Mouse (Mus musculus) cortical plate, adult 2 months (tissue): ENCODE results near the gene Gm10401.

Experiments
- CTCF ChIP-seq: fragments of 200-500 bp; IDR thresholded peaks from 2 replicates; pipeline ENCODE4 v1.5.1; 2011; ENCODE audit warnings: mild to moderate bottlenecking, control low read depth, low read length; ENCODE audit not compliant: insufficient read depth; ENCODE audit errors: extremely low read depth
- POLR2A ChIP-seq: fragments of 200-500 bp; IDR thresholded peaks from 2 replicates; pipeline ENCODE4 v1.6.1; 2011; ENCODE audit warnings: mild to moderate bottlenecking, low read length, control low read depth; ENCODE audit not compliant: insufficient read depth; ENCODE audit errors: extremely low read depth

GRCm38 (mm10) chr5:115124690-115125089 is 26.6 kb upstream of the Gm10401 start:
- no peak for TF ChIP-seq POLR2A
- TF ChIP-seq CTCF = no peak
